Mouse (Mus musculus) bone marrow macrophage, adult 2 months (primary cell): Measurements from ENCODE around the gene Apip.

Experiments used
- CTCF ChIP-seq: IDR thresholded peaks from 2 replicates; pipeline ENCODE4 v1.5.1; 2012; ENCODE audit warnings: low read depth, mild to moderate bottlenecking, low read length, moderate library complexity
- POLR2A ChIP-seq: IDR thresholded peaks from 2 replicates; pipeline ENCODE4 v1.6.1; 2012; ENCODE audit warnings: mild to moderate bottlenecking, low read depth, low read length, borderline replicate concordance

DNA sequence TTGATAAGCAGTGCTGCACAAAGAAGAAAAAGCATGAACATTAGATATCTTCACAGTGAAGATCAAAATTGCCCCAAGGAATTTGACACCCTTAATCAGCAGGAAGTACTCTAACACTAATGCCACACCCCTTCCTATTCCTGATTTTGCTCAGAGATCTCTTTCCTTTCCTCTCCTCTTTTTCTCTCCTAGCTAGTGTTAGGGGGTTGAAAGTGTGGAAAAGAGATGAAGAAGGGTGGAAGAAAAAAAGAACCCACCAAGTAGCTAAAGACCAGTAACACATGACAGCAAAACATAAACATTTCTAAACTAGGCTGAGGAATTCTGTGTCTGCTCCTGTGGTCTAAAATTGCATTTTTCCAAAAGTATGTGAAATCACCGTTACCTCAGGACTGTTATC lies 4.9 kb upstream of the Apip start:
- TF ChIP-seq POLR2A = no peak
- TF ChIP-seq CTCF = no peak
